Mouse (Mus musculus) heart, embryonic 11.5 days (tissue): Measurements from ENCODE around the gene Tpi1. TPM values are rescaled to one million over a fixed set of nuclear protein-coding genes. Genes with fewer than 3 reads are reported as not detected.
"Not testable (repeated sequence)": the region's sequence is repeated elsewhere in the genome, so short reads cannot be mapped to it uniquely, and the experiment has no call there.

ENCODE experiments used
- ATAC-seq: fragments of 200-750 bp; cut with Nextera tagmentation; replicated peaks from 2 replicates; pipeline ENCODE4 v1.8.0; 2017; ENCODE audit warnings: moderate library complexity; ENCODE audit not compliant: insufficient number of reproducible peaks, low FRiP score, low TSS enrichment
- H3K27ac ChIP-seq: fragments of 300-500 bp; sonication (generic); 2 replicates; pipeline ENCODE4 v1.5.1; 2014; ENCODE audit warnings: mild to moderate bottlenecking, low read depth, low read length
- H3K27me3 ChIP-seq: fragments of 300-500 bp; sonication (generic); 2 replicates; pipeline ENCODE4 v1.6.1; 2014; ENCODE audit warnings: mild to moderate bottlenecking, low read length, mixed read lengths; ENCODE audit not compliant: control insufficient read depth, insufficient read depth
- H3K36me3 ChIP-seq: fragments of 300-500 bp; sonication (generic); 2 replicates; pipeline ENCODE4 v1.6.1; 2014; ENCODE audit warnings: mild to moderate bottlenecking, low read length, moderate library complexity, mixed read lengths; ENCODE audit not compliant: control insufficient read depth, insufficient read depth
- H3K4me1 ChIP-seq: fragments of 300-500 bp; sonication (generic); 2 replicates; pipeline ENCODE4 v1.6.1; 2014; ENCODE audit warnings: low read length; ENCODE audit not compliant: control insufficient read depth, insufficient read depth
- H3K4me2 ChIP-seq: fragments of 300-500 bp; sonication (generic); 2 replicates; pipeline ENCODE4 v1.6.1; 2014; ENCODE audit warnings: mild to moderate bottlenecking, moderate library complexity
- H3K4me3 ChIP-seq: fragments of 300-500 bp; sonication (generic); 2 replicates; pipeline ENCODE4 v1.5.1; 2014; ENCODE audit warnings: low read depth, low read length
- H3K9ac ChIP-seq: fragments of 300-500 bp; sonication (generic); 2 replicates; pipeline ENCODE4 v1.6.1; 2014; ENCODE audit warnings: mild to moderate bottlenecking, low read depth, low read length, moderate library complexity
- H3K9me3 ChIP-seq: fragments of 300-500 bp; sonication (generic); replicated peaks from 2 replicates; pipeline ENCODE4 v1.6.1; 2016; ENCODE audit warnings: low read length; ENCODE audit not compliant: control insufficient read depth
- WGBS: fragments of 180-500 bp; shearing (Covaris S2); extraction: QIAGEN DNeasy Blood & Tissue Kit; methylation state at CpG from one replicate; pipeline ENCODE4 v1.1.7; 2014; ENCODE audit not compliant: insufficient replicate concordance; 5-methylcytosine and 5-hydroxymethylcytosine counted together
- polyA plus RNA-seq: library from polyadenylated mRNA; unstranded; fragments of >200 nt; fragmentation: Nextera tagmentation; extraction: Ambion mirVana; gene quantifications from 2 replicates; pipeline ENCODE4 v1.2.1, GENCODE M21; 2014

The Tpi1 gene
- polyA plus RNA-seq, 1 experiment from 2014 or later = 1,419 TPM

DNA sequence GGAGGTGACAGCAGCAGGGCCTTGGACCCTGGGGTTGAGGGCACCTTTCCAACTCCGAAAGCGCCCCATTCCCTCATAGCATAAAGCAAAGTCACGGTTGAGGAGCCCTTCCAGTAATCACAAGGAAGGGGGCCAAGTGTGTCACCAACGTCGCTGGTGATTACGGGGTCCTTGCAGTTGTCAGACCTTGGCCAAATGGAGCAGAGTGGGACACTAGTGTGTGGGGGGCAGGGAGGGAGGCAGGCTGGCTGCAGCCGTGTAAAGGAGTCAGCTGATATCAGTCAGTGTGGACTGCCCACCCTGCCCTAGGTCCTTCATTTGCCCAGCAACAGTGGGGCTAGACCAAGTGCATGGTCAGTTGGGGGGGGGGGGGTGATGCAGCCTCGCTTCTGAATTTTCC lies 352 bp upstream of the Tpi1 start:
- Histone ChIP-seq H3K27ac (no peak overlapping the region), H3K9me3 (no peaks in the 10 kb centered on the region), H3K9ac (no peak overlapping the region; the same call in 1 of the 2 replicates), H3K4me3 (peak overlapping the region; percentile 90), H3K4me1 (peaks cover 28% of the 10 kb centered on the region), H3K36me3 (peaks cover 40% of the 10 kb centered on the region), H3K27me3 (no peaks in the 10 kb centered on the region), H3K4me2 (peak overlapping the region; percentile 90)
- 0 out of 2 replicates have a peak, but pooled peaks have one; percentile 16 for ATAC-seq
- WGBS = 25% methylated on average over 8 of the region's 8 CpGs

DNA sequence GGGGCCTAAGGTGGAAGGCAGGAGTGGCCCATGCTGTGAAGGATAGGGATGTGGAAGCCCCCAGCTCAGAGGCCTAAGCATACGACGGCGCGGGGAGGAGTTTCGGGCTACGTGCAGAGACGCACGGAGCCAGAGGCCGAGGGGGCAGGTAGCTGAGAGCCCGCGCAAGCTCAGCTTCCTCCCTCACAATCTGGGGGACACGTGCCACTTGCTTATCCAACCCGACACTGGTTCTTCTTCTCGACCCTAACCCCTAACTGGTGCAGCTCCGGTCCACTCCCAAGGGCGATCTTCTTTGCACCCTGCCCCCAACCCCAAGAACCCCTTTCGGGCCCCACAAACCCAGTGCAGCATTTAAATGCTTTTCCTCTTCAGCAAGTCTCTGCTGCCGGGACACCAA lies 600 bp downstream of the Tpi1 start:
- H3K4me3 ChIP-seq = peak overlapping the region; percentile 90
- H3K4me1 ChIP-seq = peaks cover 28% of the 10 kb centered on the region
- WGBS = under 1% methylated on average over 18 of the region's 18 CpGs
- peak overlapping the region; percentile 98 for H3K9ac ChIP-seq
- no peaks in the 10 kb centered on the region for H3K27me3 ChIP-seq
- peak; percentile 68 for ATAC-seq
- H3K27ac ChIP-seq = peak overlapping the region; percentile 98
- H3K36me3 ChIP-seq = peaks cover 32% of the 10 kb centered on the region
- H3K4me2 ChIP-seq = peak overlapping the region; percentile 90
- no peaks in the 10 kb centered on the region for H3K9me3 ChIP-seq

GRCm38 (mm10) chr6:124812848-124813247 lies 1.2 kb downstream of the Tpi1 start:
- Histone ChIP-seq H3K9ac (peak overlapping the region; percentile 98), H3K4me1 (peaks cover 34% of the 10 kb centered on the region), H3K36me3 (peaks cover 32% of the 10 kb centered on the region), H3K4me2 (peak overlapping the region; percentile 90), H3K27ac (peak overlapping the region; percentile 98), H3K9me3 (no peaks in the 10 kb centered on the region), H3K27me3 (no peaks in the 10 kb centered on the region), H3K4me3 (peak overlapping the region; percentile 90)
- WGBS = 16% methylated on average over 9 of the region's 9 CpGs
- no peak for ATAC-seq

GRCm38 (mm10) chr6:124811701-124812560 lies 2.2 kb downstream of the Tpi1 start:
- no peak for ATAC-seq
- H3K27ac ChIP-seq = peak overlapping the region; percentile 98
- peak overlapping the region; percentile 90 for H3K4me3 ChIP-seq
- 79% methylated on average over 24 of the region's 24 CpGs for WGBS
- H3K27me3 ChIP-seq = no peaks in the 10 kb centered on the region
- peaks cover 34% of the 10 kb centered on the region for H3K4me1 ChIP-seq
- peak overlapping the region; percentile 90 for H3K4me2 ChIP-seq
- peaks cover 25% of the 10 kb centered on the region for H3K36me3 ChIP-seq
- H3K9ac ChIP-seq = peak overlapping the region; percentile 98
- H3K9me3 ChIP-seq = no peaks in the 10 kb centered on the region

- 81% methylated on average over 4 of the region's 4 CpGs for WGBS
- Histone ChIP-seq H3K27me3 (no peaks in the 10 kb centered on the region), H3K9ac (no peak overlapping the region), H3K4me2 (no peak overlapping the region), H3K27ac (no peak overlapping the region), H3K9me3 (no peaks in the 10 kb centered on the region), H3K4me1 (peaks cover 37% of the 10 kb centered on the region), H3K4me3 (no peak overlapping the region), H3K36me3 (peaks cover 19% of the 10 kb centered on the region)
- ATAC-seq = no peak
These were observed 2.8 kb downstream of the Tpi1 start for GRCm38 (mm10) chr6:124811403-124811665.

- Histone ChIP-seq H3K36me3 (peaks cover 18% of the 10 kb centered on the region), H3K9ac (peak overlapping the region; percentile 84; the same call in 1 of the 2 replicates), H3K4me1 (peaks cover 42% of the 10 kb centered on the region), H3K4me2 (peak overlapping the region; percentile 92)
- ATAC-seq, H3K27ac ChIP-seq, H3K4me3 ChIP-seq, H3K27me3 ChIP-seq, H3K9me3 ChIP-seq: not testable (repeated sequence)
- 85% methylated on average over 11 of the region's 11 CpGs for WGBS
These were observed 3.3 kb downstream of the Tpi1 start for GRCm38 (mm10) chr6:124810566-124811402.

DNA sequence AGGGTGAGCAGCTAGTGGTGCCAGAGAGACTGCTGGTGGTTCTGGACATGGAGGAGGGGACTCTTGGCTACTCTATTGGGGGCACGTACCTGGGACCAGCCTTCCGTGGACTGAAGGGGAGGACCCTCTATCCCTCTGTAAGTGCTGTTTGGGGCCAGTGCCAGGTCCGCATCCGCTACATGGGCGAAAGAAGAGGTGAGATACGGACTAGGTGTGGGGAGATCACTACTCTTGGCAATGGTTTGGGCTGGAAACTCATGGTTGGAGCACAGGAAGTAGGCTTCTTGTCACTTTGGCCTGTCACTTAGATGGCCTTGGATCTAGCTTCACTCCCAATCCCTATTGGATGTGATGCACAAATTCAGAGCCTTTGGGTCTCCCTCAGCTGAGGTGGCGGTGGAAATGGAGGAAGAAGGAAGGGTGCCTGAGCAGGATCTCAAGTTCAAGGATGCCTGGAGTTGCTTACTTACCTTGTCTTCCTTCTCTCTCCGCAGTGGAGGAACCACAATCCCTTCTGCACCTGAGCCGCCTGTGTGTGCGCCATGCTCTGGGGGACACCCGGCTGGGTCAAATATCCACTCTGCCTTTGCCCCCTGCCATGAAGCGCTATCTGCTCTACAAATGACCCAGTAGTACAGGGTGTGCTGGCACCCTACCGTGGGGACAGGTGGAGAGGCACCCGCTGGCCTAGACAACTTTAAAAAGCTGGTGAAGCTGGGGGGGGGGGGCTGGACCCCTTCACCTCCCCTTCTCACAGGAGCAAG lies 4.1 kb downstream of the Tpi1 start:
- Histone ChIP-seq H3K4me3 (peak overlapping the region; percentile 68), H3K27me3 (no peaks in the 10 kb centered on the region), H3K27ac (peak overlapping the region; percentile 92), H3K4me2 (peak overlapping the region; percentile 92), H3K36me3 (peaks cover 13% of the 10 kb centered on the region), H3K9me3 (no peaks in the 10 kb centered on the region), H3K9ac (peak overlapping the region; percentile 84), H3K4me1 (peaks cover 44% of the 10 kb centered on the region)
- ATAC-seq = no peak
- WGBS = 40% methylated on average over 14 of the region's 14 CpGs

GRCm38 (mm10) chr6:124809052-124809774 lies 4.9 kb downstream of the Tpi1 start:
- Histone ChIP-seq H3K27me3 (no peaks in the 10 kb centered on the region), H3K9me3 (no peaks in the 10 kb centered on the region), H3K27ac (peak overlapping the region; percentile 92), H3K36me3 (peaks cover 12% of the 10 kb centered on the region), H3K9ac (peak overlapping the region; percentile 84), H3K4me2 (peak overlapping the region; percentile 92), H3K4me3 (peak overlapping the region; percentile 68), H3K4me1 (peaks cover 37% of the 10 kb centered on the region)
- ATAC-seq = peak; percentile 28
- WGBS = 1% methylated on average over 35 of the region's 35 CpGs
